Mouse (Mus musculus) hindbrain, embryonic 11.5 days (tissue): Measurements from ENCODE around the gene Trp53rka. TPM values are rescaled to one million over a fixed set of nuclear protein-coding genes. Genes with fewer than 3 reads are reported as not detected.

ENCODE experiments used
- ATAC-seq: fragments of 200-750 bp; cut with Nextera tagmentation; 2 replicates; pipeline ENCODE4 v1.8.0; 2017; ENCODE audit warnings: mild to moderate bottlenecking, moderate TSS enrichment, moderate library complexity; ENCODE audit not compliant: low FRiP score
- DNase-seq: peaks from one replicate; pipeline ENCODE4 v3.0.0-alpha.2; 2015; ENCODE audit warnings: low spot score
- H3K27ac ChIP-seq: fragments of 300-500 bp; sonication (generic); 2 replicates; pipeline ENCODE4 v1.5.1; 2014; ENCODE audit warnings: mild to moderate bottlenecking, low read depth, low read length
- H3K27me3 ChIP-seq: fragments of 300-500 bp; sonication (generic); 2 replicates; pipeline ENCODE4 v1.6.1; 2014; ENCODE audit warnings: mild to moderate bottlenecking, low read length, moderate library complexity, mixed read lengths; ENCODE audit not compliant: control insufficient read depth, insufficient read depth
- H3K36me3 ChIP-seq: fragments of 300-500 bp; sonication (generic); 2 replicates; pipeline ENCODE4 v1.6.1; 2014; ENCODE audit warnings: mild to moderate bottlenecking, low read length, moderate library complexity, mixed read lengths; ENCODE audit not compliant: control insufficient read depth, insufficient read depth
- H3K4me1 ChIP-seq: fragments of 300-500 bp; sonication (generic); replicated peaks from 2 replicates; pipeline ENCODE4 v1.6.1; 2014; ENCODE audit warnings: low read length, mixed read lengths; ENCODE audit not compliant: control insufficient read depth, insufficient read depth
- H3K4me2 ChIP-seq: fragments of 300-500 bp; sonication (generic); replicated peaks from 2 replicates; pipeline ENCODE4 v1.6.1; 2014; ENCODE audit warnings: mild to moderate bottlenecking, low read depth, low read length
- H3K4me3 ChIP-seq: fragments of 300-500 bp; sonication (generic); 2 replicates; pipeline ENCODE4 v1.5.1; 2014; ENCODE audit warnings: low read depth, low read length
- H3K9ac ChIP-seq: fragments of 300-500 bp; sonication (generic); 2 replicates; pipeline ENCODE4 v1.6.1; 2014; ENCODE audit warnings: low read depth, low read length
- H3K9me3 ChIP-seq: fragments of 300-500 bp; sonication (generic); 2 replicates; pipeline ENCODE4 v1.6.1; 2016; ENCODE audit warnings: low read length; ENCODE audit not compliant: control insufficient read depth
- whole genome bisulfite sequencing: fragments of 180-500 bp; shearing (Covaris S2); extraction: QIAGEN DNeasy Blood & Tissue Kit; methylation state at CpG from one replicate; pipeline ENCODE4 v1.1.7; 2014; 5-methylcytosine and 5-hydroxymethylcytosine counted together
- polyA plus RNA-seq: library from polyadenylated mRNA; unstranded; fragments of >200 nt; fragmentation: Nextera tagmentation; extraction: Ambion mirVana; gene quantifications from 2 replicates; pipeline ENCODE4 v1.2.1, GENCODE M21; 2014

The Trp53rka gene
- polyA plus RNA-seq, 1 experiment from 2014 or later = 51.3 TPM

DNA sequence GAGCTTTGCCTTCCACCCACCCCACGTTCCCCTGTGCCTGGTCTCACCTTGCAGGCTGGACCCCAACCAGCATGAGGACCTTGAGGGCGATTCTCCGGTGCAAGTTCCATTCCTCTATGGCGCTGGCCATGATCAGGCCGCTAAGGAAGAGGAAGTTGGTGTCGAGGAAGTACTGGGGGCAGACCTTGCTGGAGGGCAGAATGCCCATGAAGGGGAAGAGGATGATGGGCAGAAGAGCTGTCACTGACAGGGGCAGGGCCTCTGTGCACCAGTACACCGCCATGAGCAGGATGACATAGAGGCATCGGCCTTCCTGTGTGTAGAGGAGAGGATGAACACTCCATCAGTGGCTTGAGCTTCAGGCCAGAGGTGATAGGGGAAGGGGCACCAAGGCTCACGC, 44.6 kb downstream of the Trp53rka start:
- 90% methylated on average over 9 of the region's 9 CpGs for WGBS
- no peak overlapping the region for H3K9ac ChIP-seq
- no peaks in the 10 kb centered on the region for H3K4me1 ChIP-seq
- no peak overlapping the region for H3K4me2 ChIP-seq
- no peaks in the 10 kb centered on the region for H3K27me3 ChIP-seq
- H3K36me3 ChIP-seq = no peaks in the 10 kb centered on the region
- H3K4me3 ChIP-seq = no peak overlapping the region
- H3K9me3 ChIP-seq = no peaks in the 10 kb centered on the region
- DNase-seq (no peak), ATAC-seq (no peak)
- no peak overlapping the region for H3K27ac ChIP-seq

- 81% methylated on average over 3 of the region's 3 CpGs for WGBS
- no peak overlapping the region for H3K4me3 ChIP-seq
- no peaks in the 10 kb centered on the region for H3K27me3 ChIP-seq
- H3K27ac ChIP-seq = no peak overlapping the region
- no peak overlapping the region for H3K9ac ChIP-seq
- no peaks in the 10 kb centered on the region for H3K4me1 ChIP-seq
- no peak for ATAC-seq
- no peaks in the 10 kb centered on the region for H3K36me3 ChIP-seq
- no peak for DNase-seq
- no peaks in the 10 kb centered on the region for H3K9me3 ChIP-seq
- H3K4me2 ChIP-seq = no peak overlapping the region
Observed at GRCm38 (mm10) chr2:165444861-165445260, 48.3 kb downstream of the Trp53rka start.

DNA sequence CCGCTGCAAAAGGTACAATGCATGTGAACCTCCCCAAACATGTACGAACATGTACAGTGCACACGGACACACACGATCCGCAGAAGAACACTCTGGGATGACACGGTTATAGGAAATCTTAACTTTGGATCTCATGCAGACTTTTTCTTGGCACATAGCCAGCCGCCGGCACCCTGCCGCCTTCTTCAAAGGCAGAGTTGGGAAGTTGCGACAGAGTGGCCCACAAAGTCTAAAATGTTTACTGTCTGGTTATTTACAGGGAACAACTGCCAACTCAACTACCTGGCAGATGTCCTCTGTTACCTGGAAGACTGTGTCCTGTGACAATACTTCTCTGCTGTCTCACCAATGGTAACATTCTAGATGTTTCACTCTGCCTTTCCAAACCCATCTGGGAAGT, 50.1 kb downstream of the Trp53rka start:
- H3K4me2 ChIP-seq = no peak overlapping the region
- ATAC-seq = no peak
- H3K9me3 ChIP-seq = no peaks in the 10 kb centered on the region
- H3K27me3 ChIP-seq = no peaks in the 10 kb centered on the region
- H3K9ac ChIP-seq = no peak overlapping the region
- 86% methylated on average over 10 of the region's 10 CpGs for WGBS
- H3K36me3 ChIP-seq = no peaks in the 10 kb centered on the region
- no peak overlapping the region for H3K4me3 ChIP-seq
- no peaks in the 10 kb centered on the region for H3K4me1 ChIP-seq
- H3K27ac ChIP-seq = no peak overlapping the region
- no peak for DNase-seq

DNA sequence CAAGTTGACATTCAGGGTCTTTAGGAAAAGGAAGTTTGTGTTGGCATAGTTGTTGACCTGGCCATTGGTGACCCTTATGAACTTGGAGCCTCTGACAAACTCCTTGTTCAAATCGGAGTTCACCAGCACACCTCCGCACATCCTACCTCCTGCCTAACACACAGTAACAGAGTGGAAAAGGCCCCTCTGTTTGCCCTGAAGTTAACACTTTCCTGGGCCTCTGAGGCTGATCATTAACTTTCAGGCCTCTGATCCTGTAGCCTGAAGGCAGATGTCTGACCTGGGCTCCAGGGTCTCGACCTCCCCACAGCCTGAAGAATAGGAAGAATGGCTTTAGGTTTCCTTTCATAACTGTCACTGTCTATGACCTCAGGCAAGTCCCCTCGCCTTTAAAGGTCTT, 51.5 kb downstream of the Trp53rka start:
- H3K4me2 ChIP-seq = no peak overlapping the region
- no peak overlapping the region for H3K27ac ChIP-seq
- no peak overlapping the region for H3K4me3 ChIP-seq
- ATAC-seq = no peak
- H3K4me1 ChIP-seq = no peaks in the 10 kb centered on the region
- H3K9ac ChIP-seq = no peak overlapping the region
- no peaks in the 10 kb centered on the region for H3K9me3 ChIP-seq
- no peaks in the 10 kb centered on the region for H3K36me3 ChIP-seq
- WGBS = 44% methylated on average over 4 of the region's 4 CpGs
- H3K27me3 ChIP-seq = no peaks in the 10 kb centered on the region
- DNase-seq = no peak

Other genes starting within 250 kb of the Trp53rka start
- gene Slc35c2, start 205.5 kb downstream of the Trp53rka start, polyA plus RNA-seq = 45.8 and 51.0 TPM in 2 replicates
- 76.7 and 78.5 TPM in 2 replicates for gene Elmo2, start 166.8 kb downstream of the Trp53rka start, polyA plus RNA-seq
- 7.0 and 7.6 TPM in 2 replicates for gene Zfp663, start 124.6 kb downstream of the Trp53rka start, polyA plus RNA-seq
- 19.6 and 21.2 TPM in 2 replicates for gene Zfp334, start 105.1 kb downstream of the Trp53rka start, polyA plus RNA-seq
- 0.06 TPM in 1 of 2 replicates, not detected in the other for gene Ocstamp, start 92.9 kb downstream of the Trp53rka start, polyA plus RNA-seq
- gene Slc13a3, start 20.1 kb downstream of the Trp53rka start, polyA plus RNA-seq = 0.14 and 0.17 TPM in 2 replicates
- gene Slc2a10, start 10.5 kb upstream of the Trp53rka start, polyA plus RNA-seq = 2.3 and 3.2 TPM in 2 replicates
- gene Eya2, start 101.7 kb upstream of the Trp53rka start, polyA plus RNA-seq = 14.8 and 21.1 TPM in 2 replicates